Mouse (Mus musculus): ENCODE results near the gene Gm10638.

DNA sequence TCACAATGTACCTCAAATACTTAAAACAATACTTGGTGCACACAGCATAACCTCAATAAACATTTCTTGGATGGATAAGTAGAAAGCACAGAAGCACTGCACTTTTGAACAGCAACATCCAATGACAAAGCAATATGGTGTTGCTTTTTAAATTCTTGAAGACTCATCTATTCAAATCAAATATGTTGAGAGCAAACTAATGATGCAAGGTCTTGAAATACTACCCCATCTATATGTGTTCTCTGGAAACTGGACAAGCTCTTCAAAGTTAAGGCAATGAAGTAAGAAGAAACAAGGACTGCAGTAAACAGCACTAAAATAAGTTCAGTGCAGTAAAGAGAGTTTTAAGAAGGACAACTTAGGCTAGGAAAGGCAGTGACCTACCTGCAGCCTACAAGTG lies 4.6 kb upstream of the Gm10638 start:
- no peak for TF ChIP-seq CTCF (IDR thresholded peaks at IDR 0.05; ENCODE audit: insufficient read depth, low read length)
- no peak for TF ChIP-seq POLR2A (IDR thresholded peaks at IDR 0.05; ENCODE audit: borderline replicate concordance, extremely low read depth, low read depth, low read length)
